Mouse (Mus musculus): ENCODE data around the gene Shroom1.

Gene Shroom1

GRCm38 (mm10) chr11:53516775-53517627 is 60.0 kb downstream of the Shroom1 start:
- no peak for DNase-seq

Measured in embryo, embryonic 11 days (tissue).